Mouse (Mus musculus) lung, adult 2 months (tissue): Measurements from ENCODE around the gene Iqcd. TPM values are rescaled to one million over a fixed set of nuclear protein-coding genes. Genes with fewer than 3 reads are reported as not detected.

Experiments
- DNase-seq: peaks from one replicate; pipeline ENCODE4 v3.0.0; 2022
- H3K4me1 ChIP-seq: fragments of 200-500 bp; 2 replicates; pipeline ENCODE4 v1.6.1; 2011; ENCODE audit warnings: low read length; ENCODE audit not compliant: control insufficient read depth, insufficient read depth
- H3K4me3 ChIP-seq: fragments of 200-500 bp; replicated peaks from 2 replicates; pipeline ENCODE3; 2011; ENCODE audit warnings: low read depth, mild to moderate bottlenecking, control low read depth, low read length; ENCODE audit errors: extremely low read depth
- CTCF ChIP-seq: fragments of 200-500 bp; IDR thresholded peaks from 2 replicates; pipeline ENCODE4 v1.5.1; 2011; ENCODE audit warnings: mild to moderate bottlenecking, low read length, control low read depth; ENCODE audit not compliant: insufficient read depth
- POLR2A ChIP-seq: fragments of 200-500 bp; IDR thresholded peaks from 2 replicates; pipeline ENCODE4 v1.6.1; 2011; ENCODE audit warnings: low read depth, mild to moderate bottlenecking, control low read depth, low read length, borderline replicate concordance; ENCODE audit errors: extremely low read depth
- WGBS: fragments of 180-500 bp; shearing (Covaris S2); methylation state at CpG from one replicate; pipeline ENCODE4 v1.1.7; 2018; 5-methylcytosine and 5-hydroxymethylcytosine counted together
- polyA plus RNA-seq: library from polyadenylated mRNA; depleted of rRNA; stranded (reverse); fragments of >200 nt; gene quantifications from 2 replicates; pipeline ENCODE4 v1.2.3, GENCODE M21; 2012

Iqcd gene
- polyA plus RNA-seq, 1 experiment: 2.4 TPM

DNA sequence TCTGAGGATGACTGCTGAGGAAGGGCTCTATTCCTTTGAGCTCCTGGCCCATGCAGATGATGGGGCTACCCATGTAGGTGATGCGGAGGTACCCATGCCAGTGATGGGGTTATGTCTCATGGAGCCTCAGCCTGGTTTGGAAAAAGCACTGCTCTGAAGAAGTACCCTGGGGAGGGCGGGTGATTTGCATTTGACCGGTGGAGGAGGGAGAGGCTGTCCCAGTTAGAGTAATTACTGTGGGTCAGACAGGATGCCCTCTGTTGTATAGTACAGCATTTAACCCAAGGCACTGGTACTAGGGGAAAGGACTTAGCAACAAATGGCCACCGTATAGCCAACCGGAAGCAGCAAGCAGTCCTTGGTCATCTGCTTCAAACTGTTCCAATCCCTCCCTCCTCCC lies 46.0 kb downstream of the Iqcd start:
- TF ChIP-seq POLR2A: no peak
- no peak for TF ChIP-seq CTCF
- H3K4me1 ChIP-seq: no peaks in the 10 kb centered on the region
- no peak for DNase-seq
- H3K4me3 ChIP-seq: no peak overlapping the region
- 39% methylated on average over 5 of the region's 5 CpGs for WGBS

- no peak for DNase-seq
- TF ChIP-seq POLR2A (no peak), CTCF (no peak)
- H3K4me1 ChIP-seq: no peaks in the 10 kb centered on the region
- 84% methylated on average over 5 of the region's 5 CpGs for WGBS
- H3K4me3 ChIP-seq: no peak overlapping the region
Observed at GRCm38 (mm10) chr5:120635633-120636032, 46.8 kb downstream of the Iqcd start.

- Histone ChIP-seq H3K4me1 (no peaks in the 10 kb centered on the region), H3K4me3 (no peak overlapping the region)
- TF ChIP-seq POLR2A (no peak), CTCF (no peak)
- 85% methylated on average over 7 of the region's 7 CpGs for WGBS
- no peak for DNase-seq
Observed at GRCm38 (mm10) chr5:120640094-120640493, 51.3 kb downstream of the Iqcd start.

DNA sequence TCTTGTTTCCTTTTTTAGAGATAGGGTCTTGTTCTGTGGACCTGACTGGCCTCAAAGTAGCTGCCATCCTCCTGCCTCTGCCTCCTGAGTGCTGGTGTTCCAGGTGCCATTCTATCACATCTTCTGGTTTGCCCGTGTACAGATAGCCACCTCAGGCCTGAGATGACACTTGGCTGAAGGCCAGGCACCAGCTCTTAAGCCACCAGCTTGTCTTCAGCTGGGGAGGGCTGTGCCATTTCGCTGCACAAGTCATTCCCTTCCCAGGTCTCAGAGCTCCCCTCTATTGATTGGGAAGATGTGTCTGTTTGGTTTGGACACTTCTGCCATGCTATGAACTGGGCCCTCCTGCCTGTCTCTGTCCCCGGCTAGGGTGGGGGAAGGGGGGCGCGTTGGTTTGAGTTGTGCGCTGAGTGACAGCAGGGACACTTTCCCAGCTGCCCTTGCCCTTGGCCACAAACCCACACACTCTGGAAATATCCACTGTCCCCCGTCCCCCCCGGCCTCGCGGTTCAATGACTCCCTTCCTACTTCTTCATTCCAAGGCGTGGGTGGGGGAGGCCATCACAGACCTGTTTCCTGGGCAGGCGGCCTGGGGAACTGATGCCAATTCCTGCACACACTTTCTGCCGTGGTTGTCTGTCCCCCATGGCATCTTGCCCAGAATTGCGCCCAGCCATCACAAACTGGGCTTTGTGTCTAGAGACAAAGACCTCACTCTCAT lies 54.7 kb downstream of the Iqcd start:
- 44% methylated on average over 14 of the region's 14 CpGs for WGBS
- Histone ChIP-seq H3K4me3 (no peak overlapping the region), H3K4me1 (no peaks in the 10 kb centered on the region)
- DNase-seq: no peak
- TF ChIP-seq POLR2A (no peak), CTCF (no peak)

GRCm38 (mm10) chr5:120644227-120644626 lies 55.4 kb downstream of the Iqcd start:
- 61% methylated on average over 3 of the region's 3 CpGs for WGBS
- H3K4me3 ChIP-seq: no peak overlapping the region
- H3K4me1 ChIP-seq: peaks cover 2% of the 10 kb centered on the region; the same call in 1 of the 2 replicates
- TF ChIP-seq CTCF (no peak), POLR2A (no peak)
- DNase-seq: no peak

DNA sequence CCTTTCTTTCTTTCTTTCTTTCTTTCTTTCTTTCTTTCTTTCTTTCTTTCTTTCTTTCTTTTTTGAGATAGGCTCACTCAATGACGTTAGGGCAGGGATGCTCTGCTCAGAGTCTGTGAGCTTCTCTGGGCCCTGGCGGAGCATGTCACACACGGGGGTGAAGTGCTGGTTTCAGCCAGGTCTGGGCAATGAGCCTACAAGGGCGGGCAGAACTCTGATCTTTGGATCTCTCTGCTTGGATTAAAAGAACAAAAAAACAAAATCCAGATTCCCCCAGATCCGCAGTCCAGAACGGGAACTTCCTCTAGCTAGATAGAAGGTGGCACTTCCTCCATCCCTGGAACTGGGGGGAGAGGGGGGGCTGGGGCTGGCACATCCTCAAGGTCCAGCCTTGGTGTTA lies 57.0 kb downstream of the Iqcd start:
- peaks cover 2% of the 10 kb centered on the region; the same call in 1 of the 2 replicates for H3K4me1 ChIP-seq
- no peak overlapping the region for H3K4me3 ChIP-seq
- 31% methylated on average over 6 of the region's 6 CpGs for WGBS
- DNase-seq: no peak
- TF ChIP-seq POLR2A: no peak
- TF ChIP-seq CTCF: no peak

- TF ChIP-seq CTCF (no peak), POLR2A (no peak)
- no peak for DNase-seq
- 57% methylated on average over 4 of the region's 4 CpGs for WGBS
- Histone ChIP-seq H3K4me1 (peaks cover 2% of the 10 kb centered on the region; the same call in 1 of the 2 replicates), H3K4me3 (no peak overlapping the region)
Observed at GRCm38 (mm10) chr5:120647361-120647760, 58.5 kb downstream of the Iqcd start.

DNA sequence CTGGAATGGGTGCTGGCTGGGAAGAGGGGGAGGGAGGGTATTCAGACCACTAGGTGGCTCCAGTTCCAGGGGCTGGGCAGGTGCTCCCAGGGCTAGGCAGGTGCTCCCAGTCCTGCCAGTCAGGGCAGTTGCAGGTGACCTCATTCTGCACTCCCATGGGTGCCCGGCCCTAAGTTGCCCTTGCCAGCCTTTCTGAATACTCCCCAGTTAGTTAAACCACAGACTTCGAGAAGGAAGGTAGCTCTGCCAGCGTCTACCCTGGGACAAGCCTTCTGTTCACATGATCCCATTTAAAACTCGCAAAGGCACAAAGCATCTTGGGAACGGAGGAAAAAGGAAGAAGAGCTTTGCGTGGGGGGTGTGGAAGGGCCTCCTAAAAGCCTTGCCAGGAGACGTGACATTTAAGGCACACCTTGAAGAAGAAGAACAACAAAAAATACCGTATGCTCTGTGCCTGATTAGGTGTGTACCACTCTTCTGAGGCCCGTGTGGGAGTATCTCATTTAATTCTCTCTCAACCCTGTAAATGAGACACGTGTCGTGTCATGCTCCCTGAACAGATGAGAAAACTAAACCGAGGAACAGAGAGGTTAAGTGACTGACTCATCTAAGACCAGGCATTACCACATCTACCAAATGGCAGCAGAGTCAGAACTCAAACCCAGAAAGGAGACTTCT lies 59.1 kb downstream of the Iqcd start:
- TF ChIP-seq POLR2A (no peak), CTCF (no peak)
- 24% methylated on average over 12 of the region's 12 CpGs for WGBS
- Histone ChIP-seq H3K4me3 (no peak overlapping the region), H3K4me1 (peaks cover 2% of the 10 kb centered on the region; the same call in 1 of the 2 replicates)
- DNase-seq: no peak

DNA sequence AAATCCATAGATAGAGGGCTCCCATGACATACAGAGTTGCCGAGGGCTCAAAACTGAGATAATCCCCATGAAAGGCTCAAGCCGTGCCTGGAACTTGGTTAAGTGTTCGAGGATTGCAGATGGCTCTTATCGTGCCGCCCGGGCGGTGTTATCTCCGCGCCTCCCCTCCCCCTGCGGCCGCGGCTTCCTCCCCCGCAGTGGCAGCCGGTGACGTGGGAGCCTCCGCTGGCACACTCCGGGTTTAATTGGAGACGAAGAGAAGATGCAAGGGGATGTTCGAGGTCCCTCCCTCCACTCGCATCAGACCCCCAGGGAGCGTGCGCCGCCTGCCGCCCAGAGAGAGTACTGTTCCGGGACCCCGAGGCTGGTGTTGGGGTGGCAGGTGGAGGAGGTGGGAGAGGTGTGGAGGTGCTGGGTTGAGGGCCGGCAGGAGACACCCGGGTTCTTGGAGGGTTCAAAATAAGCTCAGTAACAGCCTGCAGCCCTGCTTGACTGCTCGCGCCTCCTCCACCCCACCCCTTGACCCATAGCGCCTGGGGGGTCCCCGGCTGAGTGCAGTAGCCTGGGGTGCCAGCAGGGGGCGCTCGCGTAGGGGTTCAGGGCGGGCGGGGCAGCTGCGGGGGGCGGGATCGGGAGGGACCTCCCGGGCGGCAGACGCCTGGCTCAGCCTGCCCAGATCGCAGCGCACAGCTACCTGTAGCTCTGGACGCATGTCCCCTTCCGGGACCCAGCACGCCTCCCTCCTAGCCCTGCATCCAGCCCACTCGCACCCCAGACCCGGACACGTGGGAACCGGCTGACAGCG lies 60.0 kb downstream of the Iqcd start, which contains the start of gene Rasal1:
TSS of gene Rasal1 (plus strand) at position 244 of the 805 bp plus-strand sequence.
- H3K4me3 ChIP-seq: no peak within 1 kb of the TSS
- DNase-seq: no peak
- 1% methylated on average over 53 of the region's 53 CpGs for WGBS
- TF ChIP-seq POLR2A (no peak), CTCF (peak; percentile 21; the same call in 1 of the 2 replicates)
- peaks cover 2% of the 10 kb centered on the region; the same call in 1 of the 2 replicates for H3K4me1 ChIP-seq
